Mouse (Mus musculus) cerebellum, adult 9-11 months (tissue): ENCODE measurements around the gene Zc3h18.

Source experiments
- DNase-seq: peaks from one replicate; pipeline ENCODE4 v3.0.0; 2022

Zc3h18 gene

DNA sequence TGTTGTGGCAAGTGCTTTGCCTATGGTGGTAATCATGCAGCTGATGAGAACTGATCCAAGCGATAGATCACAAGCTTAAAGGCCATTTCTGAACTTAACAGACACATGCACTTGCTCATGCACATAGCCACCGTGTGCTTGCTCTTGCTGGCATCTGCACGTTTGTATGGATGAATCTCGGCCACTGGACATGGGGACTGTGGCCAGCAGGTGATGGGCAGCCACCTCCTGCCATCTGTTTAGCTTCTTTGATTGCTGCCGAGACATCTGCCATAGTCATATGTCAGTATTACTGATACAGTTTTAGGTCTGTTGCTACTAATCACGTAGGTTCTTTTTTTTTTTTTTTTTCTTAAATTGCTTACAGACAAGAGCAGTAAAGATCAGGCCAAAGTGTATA lies 18.9 kb downstream of the Zc3h18 start:
- peak; percentile 80 for DNase-seq

DNA sequence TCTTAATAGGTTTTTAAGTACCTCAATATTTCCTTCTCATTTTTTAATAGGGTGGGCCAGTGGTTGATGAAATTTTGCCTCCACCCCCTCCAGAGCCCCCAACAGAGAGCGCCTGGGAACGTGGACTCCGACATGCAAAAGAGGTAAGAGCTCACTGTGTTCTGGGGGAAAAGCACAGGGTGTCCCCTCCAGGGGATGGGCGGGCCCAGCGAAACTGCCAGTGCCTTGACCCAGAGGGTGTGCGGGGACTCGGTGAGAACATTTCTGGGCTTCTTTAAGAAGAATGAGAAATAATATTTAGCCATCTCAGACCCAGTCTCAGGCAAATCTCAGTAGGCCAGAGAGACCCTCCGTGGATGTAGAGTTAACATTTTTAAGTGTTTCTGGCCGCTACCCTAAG lies 21.8 kb downstream of the Zc3h18 start:
- DNase-seq: no peak

DNA sequence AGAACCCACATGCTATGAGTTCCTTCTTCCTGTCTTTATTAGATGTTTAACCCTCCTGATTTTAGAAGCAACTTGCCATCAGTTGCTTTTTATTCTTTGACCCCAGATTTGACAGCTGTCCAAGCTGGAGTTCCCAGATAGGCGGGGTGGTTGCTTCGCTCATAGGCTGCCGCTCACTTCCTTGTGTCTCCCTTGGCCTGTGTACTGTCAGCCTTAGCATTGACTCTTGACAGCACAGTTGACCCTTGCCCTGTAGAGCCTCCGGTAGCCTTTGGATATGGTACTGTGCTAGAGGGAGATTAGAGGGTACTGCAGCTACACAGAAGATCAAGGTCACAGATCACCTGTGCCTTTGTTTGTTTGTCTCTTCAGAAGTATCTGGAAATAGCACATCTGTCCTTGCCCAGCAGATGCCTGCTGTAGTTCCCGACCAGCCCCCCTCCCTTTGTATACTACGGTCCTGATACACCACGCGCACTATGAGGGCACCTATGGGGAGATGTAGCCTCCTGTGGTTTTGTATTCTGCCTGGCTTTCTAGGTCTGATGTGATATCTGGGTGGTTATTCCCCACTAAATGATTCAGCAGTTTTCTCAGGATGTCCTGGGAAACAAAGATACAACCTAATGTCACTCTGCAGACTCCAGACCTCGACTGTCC lies 28.9 kb downstream of the Zc3h18 start:
- DNase-seq: no peak

DNA sequence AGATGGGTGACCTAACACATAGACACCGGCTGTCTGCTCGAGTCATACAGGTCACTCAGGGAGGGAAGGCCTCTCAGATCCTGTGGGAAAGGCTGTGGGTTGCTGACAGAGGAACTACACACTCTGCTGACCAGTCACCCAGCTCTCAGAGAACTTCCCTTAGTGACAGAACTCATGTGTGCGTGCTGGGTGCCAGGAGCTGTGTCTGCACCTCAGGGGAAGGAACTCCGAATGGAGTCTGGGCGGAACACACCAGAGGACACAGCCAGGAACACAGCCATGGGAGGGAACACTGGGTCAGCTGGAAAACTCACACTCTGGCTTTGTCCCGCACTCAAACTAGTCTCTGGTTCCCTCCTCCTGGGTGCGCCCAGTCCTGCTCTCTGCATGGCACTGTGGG lies 31.3 kb downstream of the Zc3h18 start:
- DNase-seq: no peak

DNA sequence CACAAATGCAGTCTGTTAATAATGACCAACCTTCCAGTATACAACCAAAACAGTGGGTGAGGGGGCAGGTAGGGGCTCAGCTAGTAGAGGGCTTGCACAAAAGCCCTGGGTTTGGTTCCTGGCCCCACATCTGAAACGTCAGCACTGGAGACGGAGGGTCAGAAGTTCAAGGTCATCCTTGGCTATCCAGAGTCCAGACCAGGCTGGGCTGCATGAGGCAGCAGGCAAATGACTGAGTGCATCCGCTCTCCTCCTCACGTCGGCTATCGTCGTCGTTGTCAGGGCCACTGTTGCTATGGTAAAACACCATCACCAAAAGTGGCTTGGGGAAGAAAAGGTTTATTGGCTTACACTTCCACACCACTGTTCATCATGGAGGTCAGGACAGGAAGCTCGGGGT lies 37.9 kb downstream of the Zc3h18 start:
- DNase-seq: no peak

DNA sequence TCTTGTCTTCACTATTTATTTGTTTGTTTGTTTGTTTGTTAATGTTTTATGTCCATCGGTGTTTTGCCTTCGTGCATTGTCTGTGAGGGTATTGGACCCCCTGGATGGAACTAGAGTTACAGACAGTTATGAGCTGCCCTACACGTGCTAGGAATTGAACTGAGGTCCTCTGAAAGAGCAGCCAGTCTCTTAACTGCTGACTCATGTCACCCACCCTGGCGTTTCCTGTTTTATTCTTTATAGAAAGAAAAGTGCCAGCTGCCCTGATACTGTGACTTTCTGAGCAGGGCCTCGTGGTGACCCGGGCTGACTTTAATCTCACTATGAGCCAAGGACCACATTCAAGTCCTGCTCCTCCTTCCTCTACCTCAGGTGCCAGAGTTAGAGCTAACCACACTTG lies 39.1 kb downstream of the Zc3h18 start:
- no peak for DNase-seq

DNA sequence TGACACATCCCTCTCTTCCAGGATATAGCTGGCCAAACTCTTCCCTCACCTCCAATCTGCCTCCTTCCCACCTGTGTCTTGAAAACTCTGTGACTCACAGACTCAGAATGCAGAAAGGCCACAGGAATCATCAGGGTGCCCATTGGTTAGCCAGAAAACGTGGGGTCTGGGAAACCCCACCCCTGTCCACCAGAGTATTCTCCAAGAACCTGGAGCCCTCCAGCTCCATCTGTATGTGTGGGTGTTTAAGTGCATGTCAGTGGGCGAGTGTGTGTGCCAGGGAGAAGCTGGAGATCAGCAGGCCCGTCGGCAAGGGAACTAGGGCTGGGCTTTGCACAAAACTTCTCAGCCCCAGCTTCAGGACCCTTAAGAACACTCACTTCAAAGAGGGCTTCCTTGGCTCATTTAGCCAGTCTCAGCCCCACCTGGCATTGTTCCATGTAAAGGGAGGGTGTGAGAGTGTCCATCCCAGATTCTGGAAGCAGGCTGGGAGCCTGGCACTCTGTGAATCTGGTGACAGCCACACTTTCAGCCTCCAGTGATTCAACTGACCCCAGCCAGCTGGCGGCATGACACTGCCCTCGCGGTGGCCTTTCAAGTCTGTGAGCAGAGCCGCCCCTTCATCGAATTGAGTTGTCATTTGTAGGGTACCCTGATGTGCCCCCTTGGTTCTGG lies 43.6 kb downstream of the Zc3h18 start:
- DNase-seq: no peak

DNA sequence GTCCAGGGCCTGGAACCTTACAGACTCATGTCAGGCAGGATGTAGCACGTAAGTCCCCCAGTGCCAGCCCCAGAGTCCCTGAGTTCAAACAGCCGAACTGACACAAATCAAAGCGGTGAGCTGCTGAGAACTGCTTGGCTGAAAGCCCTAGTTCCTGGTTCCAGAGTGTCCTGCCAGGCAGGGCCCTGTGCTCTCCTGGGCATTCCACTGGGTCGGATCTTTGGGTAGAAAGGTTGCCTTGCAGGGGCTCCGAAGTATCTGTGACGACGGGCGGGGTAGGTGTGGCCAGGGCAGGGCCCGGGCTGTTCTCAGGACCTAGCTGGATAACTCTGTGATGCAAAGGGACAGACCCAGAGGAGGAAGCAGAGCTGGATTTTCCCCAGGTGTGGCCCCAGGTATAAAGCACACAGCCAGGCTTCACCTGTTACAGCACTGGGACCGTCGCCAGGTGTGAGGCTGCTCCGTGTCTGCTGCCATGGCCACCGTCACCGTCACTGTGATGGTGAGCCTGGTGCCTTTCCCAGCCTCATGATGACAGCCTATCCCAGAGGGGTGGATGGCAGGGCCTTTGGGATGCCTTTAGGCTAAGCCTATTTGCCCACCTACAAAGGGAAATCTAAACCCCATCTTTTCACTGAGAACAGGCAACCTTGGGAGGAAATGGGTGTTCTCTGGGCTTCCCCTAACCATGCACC lies 45.1 kb downstream of the Zc3h18 start, which contains the start of gene Il17c:
Gene Il17c, plus strand, starts transcription at position 645 of the 695 bp plus-strand sequence.
- DNase-seq: no peak

DNA sequence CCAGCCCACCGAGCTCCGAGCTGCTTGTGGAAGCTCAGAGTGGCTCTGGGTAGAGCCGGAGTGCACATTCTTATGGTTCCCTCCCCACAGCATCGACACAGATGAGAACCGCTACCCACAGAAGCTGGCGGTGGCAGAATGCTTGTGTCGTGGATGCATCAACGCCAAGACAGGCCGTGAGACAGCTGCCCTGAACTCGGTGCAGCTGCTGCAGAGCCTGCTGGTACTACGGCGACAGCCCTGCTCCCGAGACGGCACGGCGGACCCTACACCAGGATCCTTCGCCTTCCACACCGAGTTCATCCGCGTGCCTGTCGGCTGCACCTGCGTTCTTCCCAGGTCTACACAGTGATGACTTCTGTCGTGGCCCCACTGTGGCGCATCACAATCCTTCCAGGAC lies 46.8 kb downstream of the Zc3h18 start:
- no peak for DNase-seq

DNA sequence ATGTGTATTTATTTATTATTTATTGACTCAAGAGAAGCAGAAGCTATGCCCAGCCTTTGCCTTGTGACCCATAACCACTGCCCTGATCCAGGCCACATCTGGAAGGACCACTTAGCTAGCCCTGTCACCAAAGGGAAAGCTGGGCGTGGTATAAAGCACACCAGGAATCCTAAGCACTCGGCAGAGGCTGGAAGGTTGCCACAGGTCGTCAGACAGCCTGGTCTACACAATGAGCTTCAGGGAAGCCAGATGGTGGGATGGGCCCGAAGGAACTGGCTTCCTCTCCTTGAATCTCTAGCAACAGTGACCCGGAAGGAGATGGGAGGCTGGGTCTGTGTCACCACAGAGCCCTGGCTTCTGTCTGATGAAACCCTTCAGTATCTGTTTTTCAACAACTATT lies 47.2 kb downstream of the Zc3h18 start:
- no peak for DNase-seq

DNA sequence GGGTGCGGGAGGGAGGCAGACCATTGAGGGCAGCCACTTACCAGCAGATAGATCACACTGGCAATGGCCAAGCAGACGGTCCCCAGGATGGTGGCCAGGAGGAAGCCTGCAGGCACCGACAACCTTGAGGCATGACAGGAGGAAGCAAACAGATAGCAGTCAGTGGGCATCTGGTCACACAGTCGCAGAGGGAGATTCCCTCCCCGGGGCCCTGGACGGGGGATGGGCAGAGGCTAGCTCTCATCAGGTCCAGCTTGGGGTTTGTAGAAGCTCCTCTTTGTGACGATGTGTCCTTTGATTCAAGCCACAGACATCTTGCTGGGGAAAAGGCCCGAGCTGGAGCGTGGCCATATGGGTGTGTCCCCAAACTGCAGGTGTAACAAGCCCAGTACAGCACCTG lies 49.7 kb downstream of the Zc3h18 start:
- no peak for DNase-seq

DNA sequence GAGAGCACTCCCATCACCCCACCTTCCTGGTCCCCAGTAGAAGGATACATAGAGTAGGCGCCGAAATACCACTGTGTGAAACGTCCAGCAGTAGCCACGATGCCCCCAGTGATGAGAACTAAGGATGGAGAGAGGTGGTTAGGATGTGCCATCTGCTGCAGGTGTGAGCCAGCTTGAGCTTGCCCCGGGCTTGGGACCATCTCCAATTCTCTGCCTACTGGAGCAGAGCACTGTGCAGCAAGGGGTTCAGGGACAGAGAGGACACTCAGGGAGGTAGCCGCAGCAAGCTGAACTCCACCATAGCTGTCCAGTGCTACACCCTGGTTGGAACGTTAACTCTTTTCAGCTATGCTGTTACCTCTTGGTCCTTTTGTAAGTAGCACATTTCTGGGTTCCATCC lies 51.2 kb downstream of the Zc3h18 start:
- DNase-seq: no peak

DNA sequence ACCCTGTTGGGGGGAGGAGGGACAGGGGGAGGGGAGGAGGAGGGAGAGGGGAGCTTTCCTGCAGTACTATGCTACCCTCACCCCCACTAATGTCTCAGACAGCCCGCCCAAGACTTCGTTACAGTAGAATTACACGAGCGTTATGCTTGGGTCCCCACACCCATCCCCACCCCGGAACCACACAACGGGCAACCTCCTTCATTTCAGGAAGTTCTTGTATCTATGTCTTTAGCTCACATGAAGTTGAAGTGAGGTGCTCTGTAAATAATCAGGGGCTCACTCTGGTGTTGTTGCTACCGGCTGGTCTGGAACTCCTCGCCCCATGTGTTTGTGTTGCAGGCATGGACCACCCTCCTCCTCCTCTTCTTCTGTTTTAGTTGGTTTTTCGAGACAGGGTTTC lies 51.8 kb downstream of the Zc3h18 start:
- no peak for DNase-seq

DNA sequence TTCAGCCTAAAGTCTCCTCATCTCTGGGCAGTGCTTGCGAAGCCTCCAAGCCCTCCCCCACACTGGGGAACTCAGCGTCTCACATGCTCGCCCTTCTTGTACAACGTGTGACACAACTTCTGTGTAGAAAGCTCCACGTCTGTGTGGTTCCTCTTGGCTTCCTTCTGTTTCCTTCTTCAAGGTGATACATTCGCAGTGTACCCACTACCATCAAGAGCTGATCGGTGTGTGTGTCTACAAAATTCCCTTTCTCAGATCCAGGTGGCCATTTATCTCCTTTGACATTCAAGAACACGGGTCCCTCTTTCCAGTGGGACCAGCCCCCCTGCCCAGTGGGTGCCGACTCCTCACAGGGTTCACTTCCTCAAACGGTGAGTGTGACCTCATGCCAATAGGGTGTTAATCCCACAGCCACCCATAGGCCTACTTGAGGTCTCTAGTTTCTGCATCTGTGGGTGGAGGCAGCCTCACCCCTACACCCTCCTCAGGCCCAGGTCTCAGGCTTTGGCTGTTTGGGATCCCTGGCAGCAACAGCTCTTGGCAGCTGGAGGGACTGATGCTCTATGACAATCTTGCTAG lies 53.7 kb downstream of the Zc3h18 start:
- DNase-seq: no peak

DNA sequence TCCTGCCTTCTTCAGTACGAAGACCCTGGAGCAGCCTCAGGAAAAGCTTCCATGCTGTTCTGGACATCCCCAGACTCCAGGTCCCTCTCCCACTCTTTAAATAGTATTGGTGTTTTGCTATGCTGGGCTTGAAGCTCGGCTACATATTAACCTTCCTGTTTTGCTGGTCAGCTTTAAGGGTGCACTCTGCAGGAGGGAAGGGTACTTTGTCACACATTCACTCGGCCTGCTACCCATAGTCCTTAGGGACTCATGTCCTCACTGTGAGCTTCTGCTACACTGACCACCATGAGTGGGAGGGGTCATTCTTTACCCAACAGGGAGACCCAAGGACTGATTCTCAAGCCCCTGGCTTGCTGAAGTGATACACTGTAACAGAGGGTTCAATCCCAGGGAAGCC lies 54.2 kb downstream of the Zc3h18 start:
- no peak for DNase-seq

DNA sequence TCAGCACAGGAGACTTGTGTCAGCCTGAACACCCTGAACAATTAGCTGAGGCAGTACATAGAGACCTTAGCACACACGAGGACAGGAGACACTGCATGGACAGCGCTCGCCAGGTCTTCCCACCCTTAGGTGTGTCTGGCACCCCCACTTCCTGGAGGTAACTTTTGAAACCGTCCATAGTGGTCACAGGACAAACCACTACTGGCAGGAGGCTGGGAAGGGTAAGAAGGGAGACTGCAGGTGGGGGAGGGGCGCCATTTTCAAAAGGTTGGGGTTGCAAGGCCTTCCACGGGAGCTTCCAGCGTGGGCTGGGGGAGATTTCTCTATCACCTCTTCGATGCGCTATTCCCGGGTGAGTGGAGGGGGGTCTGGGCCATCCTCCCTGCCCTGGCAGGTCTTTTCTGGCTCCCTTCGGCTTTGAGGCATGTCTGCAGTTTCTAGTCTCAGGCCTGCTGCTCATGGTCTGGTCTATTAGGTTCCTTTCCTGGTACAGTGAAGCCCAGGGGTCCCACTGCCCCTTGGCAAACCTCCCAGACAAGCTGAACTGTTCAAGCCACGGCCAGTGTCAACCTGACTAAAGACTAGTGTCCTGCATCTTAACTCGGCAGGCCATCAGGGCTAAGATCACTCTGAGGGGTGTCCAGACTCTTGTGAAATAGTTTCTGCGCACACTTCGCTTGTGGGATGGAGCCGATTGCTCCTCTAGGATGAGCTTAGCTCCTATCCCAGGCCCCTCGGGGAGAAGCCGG lies 55.5 kb downstream of the Zc3h18 start:
- DNase-seq: no peak

DNA sequence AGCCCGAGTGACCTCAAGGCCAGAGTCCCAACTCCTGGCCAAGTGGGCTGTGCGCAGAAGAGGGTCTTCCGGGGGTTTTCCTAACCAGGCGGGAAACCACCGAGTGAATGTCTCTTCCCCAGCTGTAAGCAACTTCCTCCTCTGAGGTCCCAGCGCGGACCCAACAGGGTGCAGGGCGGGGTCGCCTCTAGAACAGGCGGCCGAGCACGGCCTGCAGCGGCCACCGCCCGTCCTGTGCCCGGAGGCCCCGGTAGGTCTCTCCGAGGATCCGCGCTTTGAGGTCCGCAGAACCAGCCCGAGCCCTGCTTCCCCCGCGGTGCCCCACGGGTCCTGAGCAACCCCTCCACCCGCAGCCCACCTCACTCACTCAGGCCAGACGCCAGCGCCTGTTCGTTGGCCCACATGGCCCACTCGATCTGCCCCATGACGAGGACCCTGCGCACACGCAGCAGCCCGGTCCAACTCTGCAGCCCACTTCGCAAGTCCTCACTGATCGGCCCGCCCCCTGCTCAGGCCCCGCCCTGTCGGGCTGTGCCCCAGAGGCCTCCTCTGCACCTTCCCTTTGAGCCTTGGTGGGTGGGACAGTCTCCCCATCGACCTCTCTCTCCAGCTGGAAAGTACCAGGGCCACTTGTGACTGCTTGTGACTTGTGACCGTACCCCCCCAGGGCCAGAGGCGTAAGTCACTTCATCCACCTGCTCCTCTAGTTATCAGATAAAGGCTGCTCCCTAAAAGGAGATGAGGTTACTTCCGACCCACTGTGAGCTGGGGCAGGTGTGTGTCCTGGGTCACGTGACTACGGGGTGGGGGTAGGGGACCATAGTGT lies 56.2 kb downstream of the Zc3h18 start, which contains the start of gene Cyba:
Gene Cyba, minus strand, starts transcription at position 488 of the 826 bp plus-strand sequence.
- DNase-seq: no peak

DNA sequence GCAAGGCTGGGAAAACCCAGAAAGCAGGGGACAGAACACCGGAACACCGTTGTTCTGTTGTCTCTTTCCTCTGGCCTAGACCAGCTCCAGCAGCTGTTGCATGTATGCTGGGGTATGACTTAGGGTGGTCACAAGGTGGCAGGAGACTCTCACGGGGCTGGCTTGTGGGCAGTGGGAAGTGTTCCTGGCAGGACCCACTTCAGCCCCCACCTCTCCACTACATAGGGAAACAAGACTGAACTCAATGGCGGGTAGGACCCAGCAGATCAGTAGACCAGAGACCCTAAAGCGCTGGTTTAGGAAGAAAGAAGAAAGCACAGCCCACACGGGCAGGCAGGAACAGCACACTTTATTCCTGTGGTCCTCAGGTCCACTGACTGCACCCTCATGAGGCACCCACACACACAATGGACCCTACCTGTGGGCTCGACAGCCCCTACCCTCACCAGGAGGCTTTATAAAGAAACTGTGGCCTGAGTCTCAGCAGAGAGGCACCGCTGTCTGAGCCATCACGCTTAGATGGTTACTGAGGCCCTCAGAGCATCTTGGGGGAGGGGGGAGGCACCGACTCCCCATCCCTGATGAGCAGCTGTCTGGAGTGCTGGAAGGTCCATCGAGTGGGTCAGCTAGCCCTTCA lies 57.0 kb downstream of the Zc3h18 start:
- DNase-seq: no peak

DNA sequence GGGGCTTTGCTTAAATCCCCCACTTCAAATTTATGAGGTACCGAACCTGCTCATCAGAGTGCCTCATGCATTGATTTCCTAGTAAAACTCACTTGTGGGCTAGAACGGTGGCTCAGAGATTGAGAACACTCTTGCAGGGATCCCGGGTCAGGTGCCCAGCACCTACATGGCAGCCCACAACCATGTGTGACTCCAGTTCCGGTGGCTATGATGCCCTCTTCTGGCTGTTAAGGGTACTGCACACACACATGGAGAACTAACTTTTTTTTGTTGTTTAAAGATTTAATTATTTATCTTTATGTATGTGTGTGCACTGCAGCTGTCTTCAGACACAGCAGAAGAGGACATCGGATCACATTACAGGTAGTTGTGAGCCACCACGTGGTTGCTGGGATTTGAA lies 59.0 kb downstream of the Zc3h18 start:
- DNase-seq: no peak

DNA sequence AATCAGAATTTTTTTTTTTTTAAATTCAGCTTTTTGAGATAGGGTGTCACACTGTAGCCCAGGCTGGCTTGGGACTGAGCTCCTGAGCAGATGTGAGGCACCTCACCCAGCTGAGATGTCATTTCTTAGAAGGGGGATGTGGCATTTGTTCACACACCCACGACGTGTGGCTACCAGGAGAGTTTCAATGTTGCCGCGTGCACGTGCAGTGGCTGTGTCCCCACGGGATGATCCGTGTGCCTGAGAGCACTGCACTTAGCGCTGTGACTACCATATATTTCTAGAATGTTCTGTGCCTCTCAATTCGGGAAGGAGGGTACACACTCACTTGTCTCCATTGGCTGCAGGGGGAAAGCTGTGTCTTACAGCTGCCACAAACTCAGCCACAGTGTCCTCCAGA lies 59.7 kb downstream of the Zc3h18 start:
- DNase-seq: no peak

DNA sequence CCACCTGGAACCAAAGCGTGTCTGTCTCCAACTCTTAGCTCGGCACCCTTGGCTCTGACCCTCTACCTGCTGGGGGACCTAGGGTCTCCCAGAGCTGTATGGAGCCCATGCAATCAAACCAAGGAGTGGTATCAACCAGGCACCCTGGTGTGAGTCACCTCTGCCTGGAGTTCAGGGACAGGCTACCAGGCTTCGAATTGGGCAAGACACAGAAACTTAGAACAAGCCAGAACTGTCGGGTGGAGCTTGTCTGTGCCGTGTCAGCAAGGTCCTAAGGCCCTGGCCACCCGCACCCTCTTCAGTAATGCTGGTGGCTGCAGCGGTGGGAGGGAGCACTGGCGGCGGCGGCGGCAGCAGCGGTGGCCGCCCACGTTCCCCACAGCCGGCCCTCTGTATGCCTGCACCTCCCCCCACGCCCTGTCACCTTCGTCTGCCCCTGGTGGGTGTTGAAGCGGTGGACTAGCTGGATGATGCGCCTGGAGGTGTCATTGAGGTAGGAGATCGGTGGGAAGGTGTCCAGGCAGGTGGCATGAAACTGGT lies 60.2 kb downstream of the Zc3h18 start:
- no peak for DNase-seq
